23 mouse cellular contexts compared by ENCODE assay signal in the genomic region with DNA sequence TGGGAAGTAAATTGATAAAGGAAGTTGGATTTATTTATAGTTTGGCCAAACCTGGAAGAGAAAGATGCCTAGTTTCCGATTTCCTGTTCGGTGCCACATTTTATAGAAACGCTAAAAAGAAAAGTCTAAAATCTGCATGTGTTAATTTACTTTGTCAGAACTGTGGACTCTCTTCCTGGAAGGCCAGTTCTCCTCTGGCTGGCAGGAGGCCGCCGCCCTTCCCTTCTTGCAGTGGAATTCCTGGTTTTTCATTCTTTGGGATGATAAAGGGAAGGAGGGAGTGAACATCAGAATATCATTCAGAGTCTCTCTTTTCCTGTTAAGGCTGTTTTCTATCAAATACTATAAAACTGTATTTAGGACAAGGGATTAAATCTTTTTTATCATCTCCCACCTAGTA. TPM values are rescaled to one million over a fixed set of nuclear protein-coding genes. Genes with fewer than 3 reads are reported as not detected.
DNase-seq lines count a peak whose midpoint lies in the region; ATAC-seq and TF ChIP-seq lines count a peak whose summit lies in the region.
"Had no signal": no experiment of that assay in that cellular context is flagged by ENCODE, and none has a peak within 500 bp of the region (broad histone marks: within the 10 kb centered on the region; RNA-seq: fewer than 3 reads in every experiment).

No protein-coding gene starts in this region.

- H3K4me1 ChIP-seq in E14TG2a.4 (replicated peaks; ENCODE audit: low read depth, low read length) (peaks cover 77% of the 10 kb centered on the region), ES-E14 (ENCODE audit: control insufficient read depth in 2 of 2, insufficient read depth in 2 of 2, low read length in 2 of 2, poor library complexity in 1 of 2) (peaks cover 22 to 23% of the 10 kb centered on the region in 2 experiments)
- peaks cover 6% of the 10 kb centered on the region; the same call in 1 of the 2 replicates for H3K4me1 ChIP-seq in heart, embryonic 12.5 days (replicated peaks)
- H3K4me1 ChIP-seq in forebrain, embryonic 16.5 days (replicated peaks; ENCODE audit: control insufficient read depth, insufficient read depth, low read length) = no peaks in the 10 kb centered on the region
- H3K4me1 ChIP-seq: embryonic facial prominence, embryonic 13.5 days; embryonic facial prominence, embryonic 15.5 days; forebrain, embryonic 13.5 days; forebrain, embryonic 15.5 days had no signal

- H3K9ac ChIP-seq in ES-E14 (ENCODE audit: insufficient read depth, low read depth, low read length, poor library complexity, severe bottlenecking) = no peak overlapping the region
- H3K9ac ChIP-seq in heart, embryonic 12.5 days = no peak overlapping the region
- no peak overlapping the region for H3K9ac ChIP-seq in forebrain, embryonic 16.5 days (replicated peaks; ENCODE audit: low read depth, low read length)
- H3K9ac ChIP-seq: embryonic facial prominence, embryonic 13.5 days; embryonic facial prominence, embryonic 15.5 days; forebrain, embryonic 13.5 days; forebrain, embryonic 15.5 days had no signal

- DNase-seq in ES-E14 (ENCODE audit: low read depth, low spot score) = no peak
- DNase-seq in ZHBTc4 (ENCODE audit: low read depth, low spot score) = peak; percentile 45
- DNase-seq: adrenal gland, adult 2 months; adrenal gland, postnatal 10 days; adrenal gland, postnatal 25 days; B cell, adult 2 months; cerebellum, adult 11 months; cerebellum, adult 18-20 months; cerebellum, adult 8-10 months; cerebellum, adult 9-11 months; cerebellum, postnatal 14 days; cerebellum, postnatal 36 days; embryo, embryonic 11 days had no signal

- H3K9me3 ChIP-seq in E14TG2a.4 (ENCODE audit: low read length) (no peaks in the 10 kb centered on the region), ES-E14 (ENCODE audit: control insufficient read depth, insufficient read depth, low read depth, low read length) (no peaks in the 10 kb centered on the region)
- H3K9me3 ChIP-seq in heart, embryonic 12.5 days (replicated peaks) = no peaks in the 10 kb centered on the region
- H3K9me3 ChIP-seq in forebrain, embryonic 16.5 days (ENCODE audit: control insufficient read depth, low read length) = no peaks in the 10 kb centered on the region
- H3K9me3 ChIP-seq: embryonic facial prominence, embryonic 13.5 days; embryonic facial prominence, embryonic 15.5 days; forebrain, embryonic 13.5 days; forebrain, embryonic 15.5 days had no signal

- 0 out of 2 replicates have a peak overlapping the region, but pooled peaks have one; percentile 23 for H3K4me3 ChIP-seq in E14TG2a.4 (replicated peaks; ENCODE audit: low read length)
- H3K4me3 ChIP-seq in ES-E14 (ENCODE audit: insufficient read depth in 1 of 2, low read depth in 1 of 2, low read length in 2 of 2, poor library complexity in 1 of 2, severe bottlenecking in 1 of 2) = no peak overlapping the region
- H3K4me3 ChIP-seq in heart, embryonic 12.5 days = no peak overlapping the region
- no peak overlapping the region for H3K4me3 ChIP-seq in forebrain, embryonic 16.5 days (replicated peaks; ENCODE audit: low read length)
- H3K4me3 ChIP-seq: embryonic facial prominence, embryonic 13.5 days; embryonic facial prominence, embryonic 15.5 days; erythroblast, embryonic 14.5 days; forebrain, embryonic 13.5 days; forebrain, embryonic 15.5 days had no signal

- no peaks in the 10 kb centered on the region for H3K36me3 ChIP-seq in E14TG2a.4 (ENCODE audit: insufficient read depth, low read length)
- no peaks in the 10 kb centered on the region for H3K36me3 ChIP-seq in ES-E14 (ENCODE audit: control insufficient read depth, insufficient read depth, low read length, poor library complexity, severe bottlenecking)
- H3K36me3 ChIP-seq in heart, embryonic 12.5 days = no peaks in the 10 kb centered on the region
- H3K36me3 ChIP-seq in forebrain, embryonic 16.5 days (ENCODE audit: control insufficient read depth, insufficient read depth) = no peaks in the 10 kb centered on the region
- H3K36me3 ChIP-seq: embryonic facial prominence, embryonic 13.5 days; embryonic facial prominence, embryonic 15.5 days; forebrain, embryonic 15.5 days had no signal

- H3K27me3 ChIP-seq in E14TG2a.4 (ENCODE audit: insufficient read depth, low read length) = no peaks in the 10 kb centered on the region
- H3K27me3 ChIP-seq in heart, embryonic 12.5 days (replicated peaks) = no peaks in the 10 kb centered on the region
- H3K27me3 ChIP-seq in forebrain, embryonic 16.5 days (replicated peaks; ENCODE audit: control insufficient read depth, insufficient read depth, low read length) = no peaks in the 10 kb centered on the region
- H3K27me3 ChIP-seq: CH12.LX; embryonic facial prominence, embryonic 13.5 days; embryonic facial prominence, embryonic 15.5 days; forebrain, embryonic 13.5 days; forebrain, embryonic 15.5 days had no signal

- no peak overlapping the region for H3K4me2 ChIP-seq in heart, embryonic 12.5 days
- no peak overlapping the region for H3K4me2 ChIP-seq in forebrain, embryonic 16.5 days (ENCODE audit: low read length)
- H3K4me2 ChIP-seq: embryonic facial prominence, embryonic 13.5 days; embryonic facial prominence, embryonic 15.5 days; forebrain, embryonic 13.5 days; forebrain, embryonic 15.5 days had no signal

- WGBS in heart, embryonic 12.5 days = 50% methylated on average over 5 of the region's 5 CpGs
- 81% methylated on average over 5 of the region's 5 CpGs for WGBS in forebrain, embryonic 16.5 days

- peak overlapping the region; percentile 36; the same call in 1 of the 2 replicates for H3K27ac ChIP-seq in ES-E14 (ENCODE audit: insufficient read depth, low read depth, low read length, poor library complexity, severe bottlenecking)
- no peak overlapping the region for H3K27ac ChIP-seq in heart, embryonic 12.5 days (ENCODE audit: poor library complexity, severe bottlenecking)
- H3K27ac ChIP-seq in forebrain, embryonic 16.5 days (ENCODE audit: low read length) = no peak overlapping the region
- H3K27ac ChIP-seq: embryonic facial prominence, embryonic 13.5 days; embryonic facial prominence, embryonic 15.5 days; forebrain, embryonic 13.5 days; forebrain, embryonic 15.5 days had no signal

- in situ Hi-C loops in ES-E14 (cut with MboI; ENCODE audit: low sequenced_read_pairs in 2 of 2, unreplicated experiment in 2 of 2) = no loop called here

- TF ChIP-seq CTCF in E14TG2a.4 (conservative IDR thresholded peaks at IDR 0.05; ENCODE audit: low read length) = no peak

- no peak for ATAC-seq in heart, embryonic 12.5 days (ENCODE audit: insufficient number of reproducible peaks, low FRiP score)
- ATAC-seq in forebrain, embryonic 16.5 days = no peak
- ATAC-seq: CD4-positive, CD25-positive, alpha-beta regulatory T cell, adult 4 months; forebrain, embryonic 13.5 days; forebrain, embryonic 15.5 days had no signal

TF ChIP-seq in ES-E14, 5 proteins besides CTCF, POLR2A, EP300 and RAD21:
- TF ChIP-seq CHD2 (IDR thresholded peaks at IDR 0.05; ENCODE audit: low read depth, low read length) = no peak
- no peak for TF ChIP-seq HCFC1 (IDR thresholded peaks at IDR 0.05; ENCODE audit: borderline replicate concordance, insufficient read depth, low read length)
- TF ChIP-seq ZNF384 (IDR thresholded peaks at IDR 0.05; ENCODE audit: low read depth, low read length) = no peak
- no peak for TF ChIP-seq ZC3H11A (IDR thresholded peaks at IDR 0.05; ENCODE audit: borderline replicate concordance, low read depth, low read length)
- no peak for TF ChIP-seq MAFK (IDR thresholded peaks at IDR 0.05; ENCODE audit: insufficient read depth, low read depth, low read length)

RNA-seq across cellular contexts. Expression of a gene that starts 15.0 kb away (rescaled TPM):
- total RNA-seq in ES-E14 (2012; rRNA removed) = 34.6 and 45.6 TPM in 2 replicates
- 13.4 and 16.4 TPM in 2 replicates for polyA plus RNA-seq in heart, embryonic 12.5 days (2016; fragmentation: Nextera tagmentation; extraction: Ambion mirVana)
- 16.8 and 21.9 TPM in 2 replicates for polyA plus RNA-seq in forebrain, embryonic 16.5 days (2015; fragmentation: Nextera tagmentation; extraction: Ambion mirVana)
- polyA plus RNA-seq: CD4-positive, CD25-positive, alpha-beta regulatory T cell, adult 4 months had no signal
